1 mouse cellular context compared by ENCODE assay signal in genomic region chr10:7589592-7590233, GRCm38 (mm10).
A peak's percentile ranks its signal among the peaks of the same experiment; 100 is the strongest.
TF ChIP-seq lines count a peak whose summit lies in the region.

Gene Lrp11, plus strand, starts transcription at chr10:7589800.

TF ChIP-seq in CH12.LX, 34 proteins besides CTCF, POLR2A, EP300 and RAD21 (continued from another document):
- TF ChIP-seq ZNF384 (IDR thresholded peaks at IDR 0.05; ENCODE audit: low read depth, low read length) (no peak), HCFC1 (IDR thresholded peaks at IDR 0.05; ENCODE audit: low read depth, low read length) (peak; percentile 75), IRF4 (IDR thresholded peaks at IDR 0.05; ENCODE audit: low read depth, low read length) (peak; percentile 12; the same call in 1 of the 2 replicates), NRF1 (IDR thresholded peaks at IDR 0.05; ENCODE audit: low read depth, low read length) (no peak; the same call in 1 of the 2 replicates), NELFE (IDR thresholded peaks at IDR 0.05; ENCODE audit: low read depth, low read length) (peak; percentile 56; the same call in 1 of the 2 replicates), USF1 (IDR thresholded peaks at IDR 0.05; ENCODE audit: low read depth, low read length) (no peak), CHD2 (IDR thresholded peaks at IDR 0.05; ENCODE audit: low read length) (peak; percentile 21; the same call in 1 of the 2 replicates), TBP (conservative IDR thresholded peaks at IDR 0.05; ENCODE audit: low read depth, low read length) (peak; percentile 83), KAT2A (IDR thresholded peaks at IDR 0.05; ENCODE audit: insufficient replicate concordance, low read length) (0 out of 2 replicates have a peak, but pooled peaks have one; percentile 35), USF2 (conservative IDR thresholded peaks at IDR 0.05; ENCODE audit: low read depth, low read length) (no peak), GABPA (IDR thresholded peaks at IDR 0.05; ENCODE audit: insufficient replicate concordance, low read depth, low read length) (no peak), MXI1 (IDR thresholded peaks at IDR 0.05; ENCODE audit: low read depth, low read length) (peak; percentile 94), ELF1 (IDR thresholded peaks at IDR 0.05; ENCODE audit: low read depth, low read length) (peak; percentile 87), MAX (IDR thresholded peaks at IDR 0.05; ENCODE audit: low read length) (no peak; the same call in 1 of the 2 replicates), ZKSCAN1 (IDR thresholded peaks at IDR 0.05; ENCODE audit: borderline replicate concordance, low read depth, low read length) (no peak), POLR2AphosphoS2 (IDR thresholded peaks at IDR 0.05; ENCODE audit: low read depth, low read length) (0 out of 2 replicates have a peak, but pooled peaks have one; percentile 40), ETS1 (conservative IDR thresholded peaks at IDR 0.05; ENCODE audit: low read depth, low read length) (0 out of 2 replicates have a peak, but pooled peaks have one; percentile 18), MAZ (IDR thresholded peaks at IDR 0.05; ENCODE audit: low read depth, low read length) (peak; percentile 74; the same call in 1 of the 2 replicates), BHLHE40 (IDR thresholded peaks at IDR 0.05; ENCODE audit: low read depth, low read length) (no peak), MAFK (IDR thresholded peaks at IDR 0.05; ENCODE audit: insufficient replicate concordance, low read length) (no peak), E2F4 (IDR thresholded peaks at IDR 0.05; ENCODE audit: insufficient replicate concordance, low read depth, low read length) (no peak), UBTF (IDR thresholded peaks at IDR 0.05; ENCODE audit: low read depth, low read length) (peak; percentile 97)
